Mouse (Mus musculus) midbrain, embryonic 10.5 days (tissue): ENCODE results near the gene Nufip2. TPM values are rescaled to one million over a fixed set of nuclear protein-coding genes. Genes with fewer than 3 reads are reported as not detected.

Experiments used
- polyA plus RNA-seq: library from polyadenylated mRNA; unstranded; fragments of >200 nt; fragmentation: Nextera tagmentation; extraction: Ambion mirVana; gene quantifications from 2 replicates; pipeline ENCODE4 v1.2.1, GENCODE M21; 2016

Gene Nufip2
- polyA plus RNA-seq, 1 experiment from 2014 or later = 3.2 TPM

Other genes with a start within 250 kb of the Nufip2 start
- gene Coro6, start 223.7 kb upstream of the Nufip2 start, polyA plus RNA-seq = not detected in 2 replicates
- 7.4 and 11.8 TPM in 2 replicates for gene Ankrd13b, start 196.5 kb upstream of the Nufip2 start, polyA plus RNA-seq
- 10.9 and 11.7 TPM in 2 replicates for gene Git1, start 192.6 kb upstream of the Nufip2 start, polyA plus RNA-seq
- gene Abhd15, start 171.0 kb upstream of the Nufip2 start, polyA plus RNA-seq = 3.9 and 4.2 TPM in 2 replicates
- gene Trp53i13, start 170.2 kb upstream of the Nufip2 start, polyA plus RNA-seq = 31.3 and 36.5 TPM in 2 replicates
- 0.12 TPM in 1 of 2 replicates, not detected in the other for gene Gm10392, start 167.0 kb upstream of the Nufip2 start, polyA plus RNA-seq
- 13.9 and 16.6 TPM in 2 replicates for gene Taok1, start 78.3 kb upstream of the Nufip2 start, polyA plus RNA-seq
- 1.9 and 2.0 TPM in 2 replicates for gene Cryba1, start 39.1 kb downstream of the Nufip2 start, polyA plus RNA-seq
- 24.6 and 38.7 TPM in 2 replicates for gene Myo18a, start 77.1 kb downstream of the Nufip2 start, polyA plus RNA-seq
- gene Gm10277, start 101.6 kb downstream of the Nufip2 start, polyA plus RNA-seq = 1.4 and 1.5 TPM in 2 replicates
- gene Pipox, start 207.9 kb downstream of the Nufip2 start, polyA plus RNA-seq = 9.0 and 16.5 TPM in 2 replicates
- 3.5 and 7.1 TPM in 2 replicates for gene Sez6, start 244.6 kb downstream of the Nufip2 start, polyA plus RNA-seq